ENCODE assay signal across 9 mouse cellular contexts in genomic region chr8:92854673-92855072, GRCm38 (mm10). TPM values are rescaled to one million over a fixed set of nuclear protein-coding genes. Genes with fewer than 3 reads are reported as not detected.
DNase-seq lines count a peak whose midpoint lies in the region; ATAC-seq and TF ChIP-seq lines count a peak whose summit lies in the region.
"Had no signal": no experiment of that assay in that cellular context is flagged by ENCODE, and none has a peak within 500 bp of the region (broad histone marks: within the 10 kb centered on the region; RNA-seq: fewer than 3 reads in every experiment).

No protein-coding gene starts in this region.

- H3K4me2 ChIP-seq in kidney, embryonic 16.5 days (replicated peaks; ENCODE audit: low read depth, low read length): peak overlapping the region; percentile 71; the same call in 1 of the 2 replicates
- peak overlapping the region; percentile 88 for H3K4me2 ChIP-seq in embryonic facial prominence, embryonic 14.5 days (ENCODE audit: low read depth, low read length)
- peak overlapping the region; percentile 69 for H3K4me2 ChIP-seq in hindbrain, postnatal 0 days (ENCODE audit: low read depth, low read length)
- peak overlapping the region; percentile 70 for H3K4me2 ChIP-seq in midbrain, embryonic 13.5 days (replicated peaks)

- ATAC-seq in kidney, embryonic 16.5 days (ENCODE audit: low FRiP score, low TSS enrichment): no peak
- ATAC-seq in embryonic facial prominence, embryonic 14.5 days (ENCODE audit: low read depth): no peak
- ATAC-seq in hindbrain, postnatal 0 days: no peak
- no peak; the same call in 1 of the 2 replicates for ATAC-seq in midbrain, embryonic 13.5 days

- DNase-seq in kidney, adult 8-10 months: no peak
- no peak for DNase-seq in embryonic facial prominence, embryonic 14.5 days (ENCODE audit: low spot score)
- no peak for DNase-seq in hindbrain, postnatal 0 days (ENCODE audit: low spot score)
- no peak for DNase-seq in layer of hippocampus, adult 18-20 months (ENCODE audit: low spot score in 2 of 2)
- no peak for DNase-seq in embryo, embryonic 11 days
- DNase-seq in cerebellum, postnatal 14 days: no peak

- H3K4me1 ChIP-seq in kidney, embryonic 16.5 days (ENCODE audit: insufficient read depth, low read length): peaks cover 33% of the 10 kb centered on the region
- H3K4me1 ChIP-seq in embryonic facial prominence, embryonic 14.5 days (ENCODE audit: control insufficient read depth, insufficient read depth, low read length): peaks cover 12% of the 10 kb centered on the region; the same call in 1 of the 2 replicates
- H3K4me1 ChIP-seq in hindbrain, postnatal 0 days (ENCODE audit: insufficient read depth, low read length): 0 out of 2 replicates have a peak, but pooled peaks cover 6% of the 10 kb centered on the region
- H3K4me1 ChIP-seq in midbrain, embryonic 13.5 days (replicated peaks): peaks cover 18% of the 10 kb centered on the region; the same call in 1 of the 2 replicates

- no peak overlapping the region for H3K27ac ChIP-seq in kidney, embryonic 16.5 days (ENCODE audit: low read length)
- 0 out of 2 replicates have a peak overlapping the region, but pooled peaks have one; percentile 24 for H3K27ac ChIP-seq in embryonic facial prominence, embryonic 14.5 days (replicated peaks; ENCODE audit: low read depth, low read length)
- H3K27ac ChIP-seq in hindbrain, postnatal 0 days: no peak overlapping the region
- no peak overlapping the region for H3K27ac ChIP-seq in midbrain, embryonic 13.5 days

- no peak overlapping the region for H3K9ac ChIP-seq in kidney, embryonic 16.5 days (replicated peaks; ENCODE audit: low read length)
- H3K9ac ChIP-seq in embryonic facial prominence, embryonic 14.5 days (ENCODE audit: low read depth, low read length): no peak overlapping the region
- no peak overlapping the region for H3K9ac ChIP-seq in hindbrain, postnatal 0 days (replicated peaks; ENCODE audit: low read length)
- H3K9ac ChIP-seq in midbrain, embryonic 13.5 days (replicated peaks): no peak overlapping the region

- no peak for TF ChIP-seq CTCF in hindbrain, postnatal 0 days (IDR thresholded peaks at IDR 0.05; ENCODE audit: low read depth)

- WGBS in kidney, embryonic 16.5 days: 90% methylated on average over 3 of the region's 3 CpGs
- 76% methylated on average over 3 of the region's 3 CpGs for WGBS in embryonic facial prominence, embryonic 14.5 days
- WGBS in hindbrain, postnatal 0 days: 82% methylated on average over 3 of the region's 3 CpGs
- WGBS in midbrain, embryonic 13.5 days: 80% methylated on average over 3 of the region's 3 CpGs

- H3K36me3 ChIP-seq in kidney, embryonic 16.5 days (ENCODE audit: insufficient read depth, low read length): no peaks in the 10 kb centered on the region
- H3K36me3 ChIP-seq in embryonic facial prominence, embryonic 14.5 days (ENCODE audit: control insufficient read depth, insufficient read depth, low read length): peaks cover 35% of the 10 kb centered on the region
- H3K36me3 ChIP-seq in hindbrain, postnatal 0 days (ENCODE audit: insufficient read depth, low read length): no peaks in the 10 kb centered on the region
- H3K36me3 ChIP-seq in midbrain, embryonic 13.5 days: no peaks in the 10 kb centered on the region

- H3K9me3 ChIP-seq in kidney, embryonic 16.5 days (ENCODE audit: low read length): no peaks in the 10 kb centered on the region
- H3K9me3 ChIP-seq in embryonic facial prominence, embryonic 14.5 days (ENCODE audit: control insufficient read depth, low read length): no peaks in the 10 kb centered on the region
- H3K9me3 ChIP-seq in hindbrain, postnatal 0 days (ENCODE audit: low read length): no peaks in the 10 kb centered on the region
- 0 out of 2 replicates have a peak, but pooled peaks cover 2% of the 10 kb centered on the region for H3K9me3 ChIP-seq in midbrain, embryonic 13.5 days

- H3K27me3 ChIP-seq in kidney, embryonic 16.5 days (ENCODE audit: insufficient read depth, low read length): no peaks in the 10 kb centered on the region
- no peaks in the 10 kb centered on the region for H3K27me3 ChIP-seq in embryonic facial prominence, embryonic 14.5 days (replicated peaks; ENCODE audit: control insufficient read depth, insufficient read depth, low read length)
- H3K27me3 ChIP-seq in hindbrain, postnatal 0 days (ENCODE audit: insufficient read depth, low read length): no peaks in the 10 kb centered on the region; the same call in 1 of the 2 replicates
- peaks cover 21% of the 10 kb centered on the region for H3K27me3 ChIP-seq in midbrain, embryonic 13.5 days

- peak overlapping the region; percentile 63; the same call in 1 of the 2 replicates for H3K4me3 ChIP-seq in kidney, embryonic 16.5 days (ENCODE audit: low read length)
- no peak overlapping the region for H3K4me3 ChIP-seq in embryonic facial prominence, embryonic 14.5 days (ENCODE audit: low read depth, low read length)
- H3K4me3 ChIP-seq in hindbrain, postnatal 0 days (ENCODE audit: low read length): peak overlapping the region; percentile 61; the same call in 1 of the 2 replicates
- peak overlapping the region; percentile 68 for H3K4me3 ChIP-seq in midbrain, embryonic 13.5 days (replicated peaks)

RNA-seq across cellular contexts. Expression of gene Lpcat2, which starts 0.5 kb away (rescaled TPM):
- 5.5 and 6.1 TPM in 2 replicates for polyA plus RNA-seq in kidney, embryonic 16.5 days (2015; fragmentation: Nextera tagmentation; extraction: Ambion mirVana)
- polyA plus RNA-seq in embryonic facial prominence, embryonic 14.5 days (2014; fragmentation: Nextera tagmentation; extraction: Ambion mirVana): 10.2 and 14.1 TPM in 2 replicates
- total RNA-seq in hindbrain, postnatal 0 days (2014; rRNA removed): 6.2 and 10.9 TPM in 2 replicates
- polyA plus RNA-seq in hindbrain, postnatal 0 days (2015; fragmentation: Nextera tagmentation; extraction: Ambion mirVana): 12.7 and 12.8 TPM in 2 replicates
- 3.8 and 5.4 TPM in 2 replicates for polyA plus RNA-seq in midbrain, embryonic 13.5 days (2015; fragmentation: Nextera tagmentation; extraction: Ambion mirVana)
- 10 to 100 TPM in 1 of 2 experiments, 1 to 10 TPM in 1; 7.5 to 11.4 TPM for total RNA-seq in layer of hippocampus, adult 18-20 months (2021)

RNA-seq across cellular contexts. Expression of gene Mmp2, which starts 27.6 kb away (rescaled TPM):
- 142 and 148 TPM in 2 replicates for polyA plus RNA-seq in kidney, embryonic 16.5 days (2015; fragmentation: Nextera tagmentation; extraction: Ambion mirVana)
- polyA plus RNA-seq in embryonic facial prominence, embryonic 14.5 days (2014; fragmentation: Nextera tagmentation; extraction: Ambion mirVana): 330 and 352 TPM in 2 replicates
- 12.7 and 16.9 TPM in 2 replicates for total RNA-seq in hindbrain, postnatal 0 days (2014; rRNA removed)
- polyA plus RNA-seq in hindbrain, postnatal 0 days (2015; fragmentation: Nextera tagmentation; extraction: Ambion mirVana): 13.0 and 16.1 TPM in 2 replicates
- polyA plus RNA-seq in midbrain, embryonic 13.5 days (2015; fragmentation: Nextera tagmentation; extraction: Ambion mirVana): 17.1 and 18.1 TPM in 2 replicates
- total RNA-seq in layer of hippocampus, adult 18-20 months (2021): 1 to 10 TPM; 2.5 to 2.7 TPM

RNA-seq across cellular contexts. Expression of gene Capns2, which starts 46.5 kb away (rescaled TPM):
- 0.21 TPM in 1 of 2 replicates, not detected in the other for polyA plus RNA-seq in kidney, embryonic 16.5 days (2015; fragmentation: Nextera tagmentation; extraction: Ambion mirVana)
- 17.6 and 17.9 TPM in 2 replicates for polyA plus RNA-seq in embryonic facial prominence, embryonic 14.5 days (2014; fragmentation: Nextera tagmentation; extraction: Ambion mirVana)
- 0.68 TPM in 1 of 2 replicates, not detected in the other for total RNA-seq in hindbrain, postnatal 0 days (2014; rRNA removed)
- polyA plus RNA-seq in hindbrain, postnatal 0 days (2015; fragmentation: Nextera tagmentation; extraction: Ambion mirVana): not detected in 2 replicates
- 0.22 and 0.34 TPM in 2 replicates for polyA plus RNA-seq in midbrain, embryonic 13.5 days (2015; fragmentation: Nextera tagmentation; extraction: Ambion mirVana)
- 1 to 10 TPM in 1 of 2 experiments, under 1 TPM in 1; 0.87 to 1.6 TPM for total RNA-seq in layer of hippocampus, adult 18-20 months (2021)
- polyA plus RNA-seq: small intestine, adult 2 months had no signal

Comparison
In these comparisons a context has a peak if more than half of its experiments do, and no peak if none do; other contexts are left out.
1. RNA of gene Capns2, which starts 46.5 kb away (polyA plus RNA-seq): 17.6 to 17.9 TPM in embryonic facial prominence, embryonic 14.5 days; 0.22 to 0.34 TPM in midbrain, embryonic 13.5 days, 0.21 TPM in kidney, embryonic 16.5 days and not detected in hindbrain, postnatal 0 days; every median in the first group is over 10 times any median in the second.
2. Peak in every context shown above with its lines, with median percentiles within 50 percentile points of each other: H3K4me2 ChIP-seq.